Mouse (Mus musculus): ENCODE data around the gene 4930578G10Rik.

DNA sequence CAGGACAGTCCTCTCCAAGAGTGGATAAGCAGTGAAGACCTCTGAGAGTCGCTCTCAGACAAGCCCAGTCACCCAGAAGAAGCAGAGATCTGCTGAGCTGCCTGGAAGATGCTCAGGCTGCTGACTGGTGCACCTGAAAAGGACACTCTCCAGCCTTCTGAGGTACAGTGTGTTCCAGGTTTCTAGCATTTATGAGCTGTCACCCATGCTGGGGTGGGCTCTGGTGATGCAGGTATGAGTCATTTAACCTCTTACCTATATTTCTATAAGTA is 145.3 kb downstream of the 4930578G10Rik start:
- TF ChIP-seq POLR2A (IDR thresholded peaks at IDR 0.05; ENCODE audit: extremely low read depth, insufficient read depth, low read length) = no peak
- TF ChIP-seq CTCF (IDR thresholded peaks at IDR 0.05; ENCODE audit: extremely low read depth, insufficient read depth, low read length) = no peak
